In genomic region chr8:125034669-125035068, GRCm38 (mm10) we compare ENCODE assay signal across 8 mouse cellular contexts. TPM values are rescaled to one million over a fixed set of nuclear protein-coding genes. Genes with fewer than 3 reads are reported as not detected.
DNase-seq lines count a peak whose midpoint lies in the region; TF ChIP-seq lines count a peak whose summit lies in the region.

No protein-coding gene starts in this region.

- TF ChIP-seq POLR2A in CH12.LX (IDR thresholded peaks at IDR 0.05; ENCODE audit: low read depth, low read length), result no peak

- H3K27me3 ChIP-seq in CH12.LX (replicated peaks), result no peaks in the 10 kb centered on the region

- dilution Hi-C loops in CH12.LX (cut with MboI; ENCODE audit: extremely low pct_ligation_motif_present, extremely low pct_unique_long_range_greater_than_20kb, low sequenced_read_pairs), result no loop called here

- no peak overlapping the region for H3K9ac ChIP-seq in CH12.LX (ENCODE audit: insufficient read depth, low read depth)

- H3K9me3 ChIP-seq in CH12.LX (replicated peaks; ENCODE audit: low read length), result no peaks in the 10 kb centered on the region

- TF ChIP-seq EP300 in CH12.LX (IDR thresholded peaks at IDR 0.05; ENCODE audit: low read length), result no peak

- no peaks in the 10 kb centered on the region for H3K79me2 ChIP-seq in CH12.LX (replicated peaks; ENCODE audit: control insufficient read depth, extremely low read depth, insufficient read depth, poor library complexity, severe bottlenecking)

- H3K4me1 ChIP-seq in CH12.LX (ENCODE audit: control insufficient read depth in 1 of 2, insufficient read depth in 2 of 2), result peaks cover 3 to 7% of the 10 kb centered on the region in 2 experiments; a peak in 2 of 4 replicates

- H3K36me3 ChIP-seq in CH12.LX (replicated peaks in 1 of 2; ENCODE audit: control insufficient read depth in 1 of 2, insufficient read depth in 1 of 2, low read length in 1 of 2), result peaks cover 55 to 88% of the 10 kb centered on the region in 2 experiments

- H3K4me2 ChIP-seq in CH12.LX (ENCODE audit: insufficient read depth, low read depth, poor library complexity, severe bottlenecking), result no peak overlapping the region

- TF ChIP-seq CTCF in CH12.LX (conservative IDR thresholded peaks at IDR 0.05 in 1 of 2, IDR thresholded peaks at IDR 0.05 in 1 of 2; ENCODE audit: low read depth in 2 of 2, low read length in 2 of 2), result peak; percentile 75 to 79

- H3K4me3 ChIP-seq in CH12.LX (replicated peaks in 1 of 3; ENCODE audit: low read depth in 2 of 3, low read length in 2 of 3, poor library complexity in 1 of 3), result no peak overlapping the region

- in situ Hi-C loops in CH12.LX (cut with MboI; ENCODE audit: low pct_ligation_motif_present, low pct_unique_long_range_greater_than_20kb, low sequenced_read_pairs), result no loop called here

- DNase-seq in CH12.LX (ENCODE audit: extremely low read depth), result peak; percentile 65
- DNase-seq in adrenal gland, adult (ENCODE audit: inconsistent age in 2 of 2, low spot score in 1 of 2), result peak; percentile 52 to 82
- peak; percentile 69 to 92 for DNase-seq in cerebellum, postnatal 4 days (ENCODE audit: low spot score in 2 of 2)
- DNase-seq in gastrocnemius, postnatal 4 days (ENCODE audit: low spot score in 2 of 2), result peak; percentile 63 to 77
- DNase-seq in kidney, postnatal 4 days, result peak; percentile 85 to 86
- peak; percentile 79 for DNase-seq in lung, postnatal 14 days
- DNase-seq in retina, postnatal 1 day, result peak; percentile 95
- DNase-seq in urinary bladder, postnatal 25 days (ENCODE audit: low spot score), result peak; percentile 74

- no peak overlapping the region for H3K27ac ChIP-seq in CH12.LX (ENCODE audit: insufficient read depth, low read depth)

- TF ChIP-seq RAD21 in CH12.LX (IDR thresholded peaks at IDR 0.05; ENCODE audit: low read depth, low read length), result peak; percentile 42

TF ChIP-seq in CH12.LX, 34 proteins besides CTCF, POLR2A, EP300 and RAD21:
- TF ChIP-seq CHD2 (IDR thresholded peaks at IDR 0.05; ENCODE audit: low read length) (no peak), SMC3 (IDR thresholded peaks at IDR 0.05; ENCODE audit: low read depth, low read length) (peak; percentile 52), ZMIZ1 (IDR thresholded peaks at IDR 0.05; ENCODE audit: low read depth, low read length) (no peak), KAT2A (IDR thresholded peaks at IDR 0.05; ENCODE audit: insufficient replicate concordance, low read length) (no peak)
TF ChIP-seq in CH12.LX: peak in this region for 1.

RNA-seq across cellular contexts. Expression of gene Disc1, which starts 19.3 kb away (rescaled TPM):
- total RNA-seq in CH12.LX (2012; rRNA removed) (not detected in 2 replicates), CH12.LX (2014; rRNA removed) (not detected in 2 replicates)
- not detected in 2 replicates for polyA plus RNA-seq in CH12.LX (2012; ENCODE audit: insufficient read length, low read depth)
- total RNA-seq in gastrocnemius, postnatal 4 days (2021), result 1 to 10 TPM; 4.7 to 5.6 TPM

RNA-seq across cellular contexts. Expression of gene Tsnax, which starts 21.9 kb away (rescaled TPM):
- total RNA-seq in CH12.LX (2012; rRNA removed) (62.9 and 68.0 TPM in 2 replicates), CH12.LX (2014; rRNA removed) (47.8 and 48.0 TPM in 2 replicates)
- 71.5 and 75.0 TPM in 2 replicates for polyA plus RNA-seq in CH12.LX (2012; ENCODE audit: insufficient read length, low read depth)
- total RNA-seq in gastrocnemius, postnatal 4 days (2021), result 10 to 100 TPM; 78.6 to 87.9 TPM

Comparison
In these comparisons a context has a peak if more than half of its experiments do, and no peak if none do; other contexts are left out.
1. RNA of gene Disc1, which starts 19.3 kb away (total RNA-seq): 4.7 to 5.6 TPM in gastrocnemius, postnatal 4 days; not detected in CH12.LX; every median in the first group is over 4 times any median in the second.
2. Peak in every context shown above with its lines, with median percentiles within 50 percentile points of each other: DNase-seq.